Mouse (Mus musculus) ES-E14 (cell line): Measurements from ENCODE around the gene Ncaph2.

Experiments
- CHD2 ChIP-seq: IDR thresholded peaks from 2 replicates; pipeline ENCODE4 v1.6.1; 2014; ENCODE audit warnings: mild to moderate bottlenecking, low read depth, low read length, inconsistent platforms
- HCFC1 ChIP-seq: IDR thresholded peaks from 2 replicates; pipeline ENCODE4 v1.6.1; 2012; ENCODE audit warnings: low read length, inconsistent platforms, borderline replicate concordance; ENCODE audit not compliant: insufficient read depth
- MAFK ChIP-seq: IDR thresholded peaks from 2 replicates; pipeline ENCODE4 v1.6.1; 2014; ENCODE audit warnings: mild to moderate bottlenecking, low read depth, low read length, inconsistent platforms; ENCODE audit not compliant: insufficient read depth
- ZC3H11A ChIP-seq: IDR thresholded peaks from 2 replicates; pipeline ENCODE4 v1.6.1; 2012; ENCODE audit warnings: low read depth, mild to moderate bottlenecking, inconsistent platforms, low read length, borderline replicate concordance
- ZNF384 ChIP-seq: IDR thresholded peaks from 2 replicates; pipeline ENCODE4 v1.6.1; 2012; ENCODE audit warnings: low read depth, low read length, inconsistent platforms

DNA sequence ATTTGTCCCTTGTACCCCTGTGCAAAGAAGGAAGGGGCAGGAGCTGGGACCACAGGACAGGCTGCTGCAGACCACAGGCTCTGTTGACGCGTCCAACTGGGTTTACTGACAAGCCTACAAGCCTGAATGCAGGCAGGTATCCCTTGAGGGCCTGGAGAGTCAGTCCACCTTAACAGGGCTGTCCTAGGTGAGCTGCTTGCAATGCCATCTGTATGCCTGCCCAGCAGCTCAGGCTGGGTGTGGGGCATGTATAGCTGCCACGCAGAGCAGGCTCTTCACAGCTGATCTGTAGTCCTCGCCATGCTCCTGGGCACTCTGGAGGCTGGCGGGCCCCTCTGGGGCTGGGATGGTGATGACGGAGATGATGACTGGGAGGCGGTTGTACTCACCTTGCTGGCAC lies 29.1 kb downstream of the Ncaph2 start, which contains the start of gene Klhdc7b:
- no peak for TF ChIP-seq ZC3H11A
- no peak for TF ChIP-seq MAFK
- TF ChIP-seq ZNF384, result no peak
- no peak for TF ChIP-seq HCFC1
- no peak for TF ChIP-seq CHD2
